Mouse (Mus musculus): ENCODE results near the gene Fxyd7.

Fxyd7 gene

DNA sequence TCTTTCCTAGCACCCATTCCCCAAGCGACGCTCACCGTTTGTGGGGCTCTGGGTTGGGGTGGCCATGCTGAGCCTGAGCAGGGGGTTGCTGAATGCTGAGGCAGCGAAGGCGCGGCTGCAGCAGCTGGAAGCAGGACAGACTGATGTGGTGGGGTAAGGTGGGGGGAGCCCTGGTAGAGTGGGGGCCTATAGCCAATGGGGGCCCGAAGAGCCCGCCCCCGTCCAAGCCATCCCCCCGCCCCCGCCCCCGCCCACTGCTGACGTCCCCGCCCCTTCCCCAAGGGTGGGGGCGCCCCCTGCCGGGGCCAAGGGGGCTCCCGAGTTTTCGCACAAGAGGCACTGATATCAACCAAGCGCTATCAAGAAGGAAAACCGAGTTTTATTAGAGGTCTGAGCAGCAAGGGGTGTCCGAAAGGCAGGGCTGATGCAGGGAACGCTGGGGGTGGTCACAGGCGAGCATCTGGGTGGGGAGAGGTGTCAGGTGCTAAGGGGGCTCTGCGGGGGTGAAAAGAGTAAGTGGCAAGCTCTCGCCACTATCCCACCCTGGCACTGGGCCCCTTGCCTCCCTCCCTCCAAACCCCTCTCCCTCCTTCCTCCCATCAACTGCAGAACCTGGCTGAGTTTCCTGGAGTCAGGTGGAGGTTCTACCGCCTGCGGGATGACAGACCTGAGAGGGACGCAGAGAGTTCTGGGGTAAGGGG, at the start of gene Fxyd7:
Gene Fxyd7 (minus strand): TSS at position 147 of the 701 bp plus-strand sequence.
- no peak for DNase-seq (ENCODE audit: low spot score)

DNA sequence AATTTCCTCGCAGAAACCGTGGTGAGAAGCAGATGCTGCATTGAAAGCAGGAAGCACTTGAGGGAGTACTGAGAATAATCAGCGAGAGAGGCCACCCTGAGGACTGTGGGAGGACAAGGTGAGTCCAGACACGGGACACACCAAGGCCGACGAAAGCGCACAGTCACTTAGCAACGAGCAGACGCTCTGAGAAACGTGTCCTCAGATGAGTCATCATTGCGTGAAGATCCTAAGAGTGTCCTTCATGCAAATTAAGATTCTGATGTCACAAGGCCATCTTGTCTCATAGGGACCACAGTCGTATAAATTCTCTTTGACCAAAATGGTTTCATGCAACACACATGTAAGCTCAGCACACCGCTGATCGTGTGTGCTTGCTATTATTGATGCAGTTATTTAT, 49.5 kb upstream of the Fxyd7 start:
- no peak for DNase-seq (ENCODE audit: low spot score)

DNA sequence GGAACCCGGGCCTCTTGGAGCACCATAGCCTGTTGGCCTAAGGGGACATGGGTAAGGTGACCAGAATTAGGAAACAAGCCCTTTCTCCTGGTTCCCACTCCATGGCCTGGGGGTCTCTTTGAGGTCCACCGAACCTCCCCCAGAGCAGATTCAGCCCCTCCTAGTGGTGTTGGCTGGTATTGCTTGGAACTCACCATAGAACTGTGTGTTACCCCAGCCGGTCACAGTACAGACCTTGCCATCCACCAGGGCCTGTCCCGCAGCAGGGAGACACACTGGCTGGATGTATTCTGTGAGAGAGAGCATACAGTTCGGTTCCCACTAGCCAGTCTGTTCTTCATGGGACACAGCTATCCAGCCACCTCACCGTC, 48.3 kb upstream of the Fxyd7 start:
- no peak for DNase-seq (ENCODE audit: low spot score)

DNA sequence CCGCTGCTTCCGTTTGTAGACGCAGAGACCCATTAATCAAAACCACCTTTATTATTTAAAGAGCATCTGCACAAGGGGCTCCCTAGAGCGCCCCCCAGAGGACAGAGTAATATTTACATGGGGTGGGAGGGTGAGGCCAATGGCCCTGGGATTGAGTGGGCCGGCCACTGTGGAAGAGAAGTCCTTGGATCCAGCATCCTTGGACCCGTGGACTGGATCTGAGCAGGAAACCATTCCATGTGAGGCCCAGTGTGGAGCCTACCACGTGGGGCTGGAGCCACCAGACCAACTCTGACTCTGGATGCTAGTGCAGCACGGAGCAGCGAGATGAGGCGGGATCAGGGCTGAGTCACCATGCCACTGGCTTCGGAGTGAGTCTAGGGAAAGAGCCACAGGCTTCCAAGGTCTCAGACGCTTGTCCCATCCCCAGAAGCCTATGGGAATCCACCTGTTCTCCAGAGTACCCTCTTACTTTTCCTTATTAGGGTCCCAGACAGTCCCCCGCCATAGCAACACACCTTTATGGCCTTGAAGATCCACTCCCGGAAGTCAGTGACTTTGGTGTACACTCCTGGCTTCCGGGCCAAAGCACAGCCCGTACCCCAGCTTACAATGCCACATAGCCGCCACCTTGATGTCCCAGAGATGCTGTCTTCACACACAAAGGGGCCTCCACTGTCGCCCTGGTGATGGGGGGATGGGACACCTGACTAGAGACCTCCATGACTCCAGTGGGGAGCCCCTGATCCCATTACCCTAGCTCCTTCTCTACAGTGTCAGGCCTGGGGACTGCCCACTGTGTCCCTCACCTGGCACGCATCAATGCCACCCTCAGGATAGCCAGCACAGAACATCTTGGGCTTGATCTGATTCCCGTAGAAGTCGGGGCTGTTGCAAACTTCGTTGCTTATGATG, 47.7 kb upstream of the Fxyd7 start:
- DNase-seq (ENCODE audit: low spot score): peak; percentile 52

DNA sequence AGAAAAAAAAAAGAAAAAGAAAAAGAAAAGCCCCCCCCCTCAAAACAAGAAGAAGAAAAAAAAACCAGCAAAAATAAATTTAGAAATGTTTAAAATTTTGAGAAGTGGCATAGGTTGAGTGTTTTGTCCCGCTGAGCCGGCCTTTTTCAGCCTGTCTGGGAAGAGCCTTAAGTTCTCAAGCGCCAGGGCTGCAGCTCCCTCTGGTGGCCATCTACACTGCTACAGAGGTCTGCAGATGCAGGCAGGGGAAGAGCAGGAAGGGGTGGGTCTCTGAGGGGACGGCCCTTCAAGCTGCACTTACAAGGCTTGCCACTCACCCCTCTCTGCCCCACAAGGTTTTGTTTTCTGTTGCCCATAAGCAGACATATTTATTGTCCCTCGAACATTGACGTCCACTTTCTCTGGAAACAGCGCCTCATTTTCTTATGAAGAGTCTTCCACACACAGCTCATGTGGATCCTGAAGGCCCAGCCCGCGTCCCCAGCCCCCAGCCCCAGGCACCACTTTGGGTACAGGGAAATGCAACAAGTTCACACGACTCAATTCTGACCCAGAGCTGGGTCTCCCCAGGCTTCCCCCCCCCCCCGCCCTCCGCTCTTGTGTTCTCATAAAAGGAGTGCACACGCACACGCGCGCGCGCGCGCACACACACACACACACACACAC, 46.4 kb upstream of the Fxyd7 start:
- DNase-seq (ENCODE audit: low spot score): peak; percentile 87

DNA sequence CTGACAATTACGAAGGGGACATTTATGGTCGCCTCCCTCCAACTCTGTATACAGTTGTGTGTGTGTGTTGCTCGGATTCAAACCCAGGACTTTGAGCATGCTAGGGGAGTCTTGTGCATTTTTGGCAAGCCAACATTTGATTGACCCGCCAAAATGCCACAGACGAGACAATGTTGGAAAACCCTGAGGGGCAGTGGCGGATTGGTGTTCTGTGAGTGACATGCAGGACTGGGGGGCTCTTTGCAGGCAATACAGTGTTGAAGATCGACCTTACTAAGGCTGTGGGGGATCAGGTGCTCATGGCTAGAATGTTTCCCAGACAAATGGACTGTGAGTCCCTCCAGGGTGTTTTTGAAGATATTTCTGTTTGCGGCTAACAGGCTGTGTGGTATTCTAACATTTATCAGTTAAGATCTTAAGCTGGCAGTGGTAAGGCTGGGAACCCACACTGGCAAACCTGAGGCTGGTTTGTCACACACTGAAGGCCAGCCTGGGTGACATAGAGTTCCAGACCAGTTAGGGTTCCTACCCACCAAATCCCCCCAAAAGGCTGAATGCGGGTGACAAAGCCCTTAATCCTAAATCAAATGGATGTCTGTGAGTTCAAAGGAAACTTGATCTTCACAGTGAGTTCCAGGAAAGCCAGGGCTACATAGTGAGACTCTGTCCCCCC, 45.8 kb upstream of the Fxyd7 start:
- no peak for DNase-seq (ENCODE audit: low spot score)

DNA sequence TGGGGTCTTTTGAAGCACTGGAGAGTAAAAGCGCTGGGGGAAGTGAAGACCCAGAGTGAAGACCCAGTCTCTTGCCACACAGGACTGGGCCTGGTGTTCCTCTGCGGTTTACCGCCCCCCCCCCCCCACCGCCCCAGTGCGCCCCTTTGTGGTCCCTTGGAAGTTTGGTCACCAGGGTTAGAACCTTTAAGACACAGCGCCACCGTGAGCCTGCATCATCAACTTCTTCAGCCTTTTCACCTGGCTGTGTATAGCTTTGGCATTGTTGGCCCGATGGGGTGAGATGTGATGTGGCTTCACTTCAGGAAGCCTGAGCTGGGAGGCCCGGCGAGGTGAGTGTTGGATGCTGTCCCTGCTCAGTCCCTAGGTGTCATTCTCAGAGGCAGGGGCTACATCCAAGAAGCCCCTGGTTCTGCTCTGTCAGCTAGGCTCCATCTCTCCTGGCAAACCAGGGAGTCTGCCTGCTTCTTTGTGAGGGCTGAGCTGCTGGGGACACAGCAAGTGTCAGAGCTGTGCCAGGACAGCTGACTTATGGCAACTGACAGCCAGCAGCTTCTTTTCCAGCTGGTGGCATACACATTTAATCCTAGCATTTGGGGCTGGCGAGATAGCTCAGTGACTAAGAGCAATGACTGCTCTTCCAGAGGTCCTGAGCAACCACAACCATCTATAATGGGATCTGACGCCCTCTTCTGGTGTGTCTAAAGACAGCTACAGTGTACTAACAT, 43.7 kb upstream of the Fxyd7 start:
- no peak for DNase-seq (ENCODE audit: low spot score)

DNA sequence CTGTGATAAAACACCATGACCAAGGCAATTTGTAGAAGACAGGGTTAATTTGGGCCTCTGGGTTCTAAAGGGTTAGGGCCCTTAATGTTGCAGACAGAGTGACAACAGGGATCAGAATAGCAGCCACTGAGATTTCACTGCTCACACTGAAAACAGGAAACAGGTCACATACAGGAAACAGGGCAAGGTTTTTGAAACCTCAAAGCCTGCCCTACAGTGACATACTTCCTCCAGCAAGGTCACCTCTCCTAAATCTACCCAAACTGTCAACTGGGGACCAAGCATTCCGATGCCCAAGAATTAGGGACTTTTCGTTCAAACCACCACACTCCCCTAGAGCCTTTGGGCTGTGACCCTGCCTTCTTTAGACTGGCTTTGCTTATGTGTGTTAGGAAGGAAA, 38.5 kb upstream of the Fxyd7 start:
- DNase-seq (ENCODE audit: low spot score): no peak

DNA sequence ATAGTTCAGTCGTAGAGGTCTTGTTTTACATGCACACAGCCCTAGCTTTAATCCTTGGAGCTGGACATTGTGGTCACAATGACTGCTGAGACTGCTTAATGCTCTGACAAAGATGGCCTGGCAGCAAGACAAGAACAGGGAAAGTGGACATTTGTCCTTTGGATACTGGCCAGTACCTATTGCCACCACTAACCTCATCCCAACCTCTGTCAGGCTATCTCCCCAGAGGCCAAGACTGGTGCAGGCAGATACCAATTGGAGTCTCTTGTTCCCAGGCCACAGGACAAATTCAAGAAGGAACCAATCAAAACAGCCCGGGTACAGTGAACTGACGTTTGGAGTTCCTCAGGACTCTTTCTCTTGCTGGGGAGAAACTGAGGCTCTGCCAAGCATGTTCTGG, 36.9 kb upstream of the Fxyd7 start:
- no peak for DNase-seq (ENCODE audit: low spot score)

DNA sequence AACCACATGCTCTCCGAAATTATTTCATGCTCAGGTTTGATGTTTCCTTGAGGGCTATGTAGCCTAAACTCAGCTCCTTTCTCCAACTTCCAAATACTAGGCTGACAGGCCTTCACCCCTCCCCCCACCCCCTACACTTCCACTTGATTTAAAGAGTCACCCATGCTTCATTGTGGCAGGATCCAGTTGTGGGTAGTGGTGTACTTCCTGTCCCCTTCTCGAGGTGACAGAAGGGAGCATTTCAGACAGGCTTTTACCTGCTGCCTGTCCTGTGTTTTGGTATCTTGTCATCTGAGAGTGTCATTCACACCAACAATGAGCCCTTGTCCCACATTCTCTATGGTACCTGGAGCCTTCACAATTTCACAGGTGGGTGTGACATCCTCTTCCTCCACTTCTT, 36.0 kb upstream of the Fxyd7 start:
- no peak for DNase-seq (ENCODE audit: low spot score)

DNA sequence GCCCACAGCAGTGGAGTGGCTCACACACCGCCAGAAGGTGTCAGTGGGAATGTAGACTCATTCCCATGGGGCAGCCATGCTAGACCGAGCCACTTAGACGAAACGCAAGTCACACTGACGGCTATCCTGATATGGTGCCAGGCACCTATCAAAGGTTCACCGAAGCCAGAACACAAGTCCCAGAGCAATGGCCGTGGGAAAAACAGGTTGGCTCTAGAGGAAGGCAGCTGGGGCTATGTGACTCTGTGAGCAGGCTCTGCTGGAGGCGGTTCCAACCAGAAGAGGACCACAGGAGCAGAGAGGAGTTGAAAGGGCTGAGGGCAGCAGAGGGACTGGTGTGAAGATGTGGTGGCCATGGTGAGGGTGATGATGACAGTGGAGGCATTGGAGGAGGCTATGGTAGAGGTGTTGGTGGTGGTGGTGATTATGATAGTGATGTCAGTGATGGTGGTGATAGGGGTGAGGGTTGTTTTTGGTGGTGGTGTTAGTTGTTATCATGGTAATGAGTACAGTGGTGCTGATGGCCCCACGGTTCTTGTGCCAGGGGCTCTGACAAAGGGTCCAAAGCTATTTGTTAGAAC, 35.0 kb upstream of the Fxyd7 start:
- no peak for DNase-seq (ENCODE audit: low spot score)

DNA sequence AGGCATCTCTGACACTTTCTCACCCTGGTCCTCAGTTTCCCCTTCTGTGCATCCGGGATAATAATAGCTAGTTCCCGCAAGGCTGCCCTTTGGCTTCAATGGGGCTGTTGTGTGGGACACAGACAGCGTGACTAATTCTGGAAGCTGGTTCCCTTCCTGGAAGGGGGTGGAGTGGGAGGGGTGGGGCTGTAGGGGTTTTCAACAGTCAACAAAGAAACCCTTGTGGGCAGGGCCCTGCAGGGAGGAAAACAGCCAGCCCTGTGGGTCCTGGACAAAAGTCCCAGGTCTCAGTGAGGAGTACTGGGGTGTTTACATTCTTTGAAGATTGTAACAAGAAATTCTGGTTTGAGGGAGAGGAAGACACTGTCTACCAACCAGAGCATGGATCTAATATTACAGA, 33.9 kb upstream of the Fxyd7 start:
- DNase-seq (ENCODE audit: low spot score): no peak

DNA sequence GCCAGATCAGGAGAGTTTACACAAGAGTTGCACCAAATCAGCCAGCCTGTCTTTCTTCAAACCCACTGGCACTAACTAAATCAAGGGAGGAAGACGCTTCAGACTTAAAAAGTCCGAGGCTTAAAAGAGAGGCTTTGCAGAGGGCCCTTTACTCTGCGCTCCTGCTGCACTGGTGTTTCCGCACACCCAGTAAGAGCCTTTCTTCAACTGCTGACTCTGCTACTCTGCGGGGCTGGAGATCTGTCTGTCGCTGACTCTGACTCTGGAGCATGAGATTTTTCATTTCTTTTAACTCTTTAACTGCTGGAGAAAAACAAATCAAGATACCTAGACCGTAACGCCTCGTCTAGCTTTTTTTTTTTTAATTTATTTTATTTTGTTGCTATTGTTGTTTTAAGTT, 32.9 kb upstream of the Fxyd7 start:
- no peak for DNase-seq (ENCODE audit: low spot score)

DNA sequence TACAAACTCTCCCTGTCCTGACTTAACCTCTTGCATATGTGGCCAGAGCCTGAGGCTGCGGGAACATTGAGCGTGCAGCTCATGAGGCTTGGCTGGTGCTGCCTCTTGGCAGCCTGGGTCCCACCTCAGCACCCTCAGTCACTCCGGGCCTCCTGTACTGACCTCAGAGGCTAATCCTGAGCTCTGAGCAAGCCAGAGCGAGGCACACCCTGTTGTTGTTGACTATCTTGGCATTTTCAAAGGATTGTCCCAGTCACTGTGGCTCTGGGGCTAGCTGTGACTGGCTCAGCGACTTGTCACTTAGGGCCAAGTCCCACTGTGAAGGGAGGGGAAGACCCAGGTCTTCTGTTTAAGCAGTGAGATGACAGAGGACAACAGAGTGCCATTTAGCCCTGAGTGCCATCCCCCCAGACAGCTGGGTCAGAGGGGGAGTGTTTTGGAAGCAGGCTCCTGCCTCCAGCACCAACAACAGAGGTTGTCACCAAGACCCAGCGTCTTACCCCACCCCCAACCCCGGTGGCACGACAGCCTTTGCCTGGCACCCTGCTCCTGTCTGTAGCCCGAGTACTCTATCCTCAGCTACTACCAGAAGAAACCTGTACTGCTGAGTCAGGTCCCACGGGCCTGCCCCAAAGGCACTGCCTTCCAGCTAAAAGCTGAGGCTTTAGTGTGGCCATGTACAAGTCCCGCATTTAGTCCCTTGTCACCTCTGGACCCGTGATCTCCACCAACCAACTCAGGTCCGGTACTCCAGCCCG, 31.7 kb upstream of the Fxyd7 start:
- peak; percentile 50 for DNase-seq (ENCODE audit: low spot score)

DNA sequence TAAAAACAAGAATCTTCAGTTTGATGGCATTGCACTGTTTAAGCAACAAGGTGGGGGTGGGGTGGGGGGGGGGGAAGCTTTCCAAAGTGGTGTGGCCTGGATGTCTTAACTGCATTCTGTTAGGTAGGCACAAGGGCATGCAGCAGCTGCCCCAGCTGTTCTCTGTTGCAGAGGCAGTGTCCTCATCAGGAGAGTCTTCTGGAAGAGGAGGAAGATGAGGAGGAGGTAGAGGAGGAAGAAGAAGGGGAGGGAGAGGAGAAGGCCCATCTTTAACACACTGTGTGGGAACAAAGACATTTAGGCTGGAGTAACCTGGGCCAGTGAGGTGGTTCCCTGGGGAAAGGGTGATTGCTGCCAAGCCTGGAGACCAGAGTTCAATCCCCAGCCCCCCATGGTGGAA, 30.8 kb upstream of the Fxyd7 start:
- no peak for DNase-seq (ENCODE audit: low spot score)

DNA sequence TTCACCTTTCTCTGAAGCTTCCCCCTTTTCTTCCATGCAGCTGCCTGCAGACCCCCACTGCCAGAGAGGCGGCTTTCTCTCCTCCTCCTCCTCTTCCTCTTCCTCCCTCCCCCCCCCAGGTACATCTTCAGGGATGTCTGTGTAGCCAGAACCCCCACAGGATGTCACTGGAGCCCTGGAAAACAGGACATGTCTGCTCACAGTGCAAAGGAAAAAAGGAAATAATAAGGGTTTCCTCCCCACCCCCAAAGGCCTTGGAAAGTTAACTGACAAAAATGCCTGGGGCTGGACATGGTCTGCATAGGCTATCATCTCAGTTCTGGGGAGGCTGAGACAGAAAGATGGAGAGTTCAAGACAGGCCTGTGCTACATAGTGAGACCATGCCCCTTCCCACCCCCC, 29.8 kb upstream of the Fxyd7 start:
- no peak for DNase-seq (ENCODE audit: low spot score)

DNA sequence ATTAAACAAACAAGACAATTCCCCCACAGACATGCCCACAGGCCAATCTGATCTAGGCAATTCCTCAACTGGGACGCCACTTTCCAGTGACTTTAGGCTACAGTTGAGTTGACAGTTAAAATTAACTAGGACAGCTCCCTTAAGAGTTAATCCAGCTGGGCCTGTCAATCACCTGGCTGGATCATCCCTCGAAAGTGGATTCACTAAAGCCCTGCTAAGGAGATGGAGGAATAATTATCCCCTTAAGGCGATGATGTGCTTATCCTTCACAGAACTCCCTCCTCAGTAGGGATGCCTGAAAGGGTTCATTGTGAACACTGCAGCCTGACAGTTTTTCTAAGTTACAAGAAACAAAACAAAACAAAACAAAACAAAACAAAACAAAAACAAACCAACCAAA, 29.3 kb upstream of the Fxyd7 start:
- DNase-seq (ENCODE audit: low spot score): no peak

DNA sequence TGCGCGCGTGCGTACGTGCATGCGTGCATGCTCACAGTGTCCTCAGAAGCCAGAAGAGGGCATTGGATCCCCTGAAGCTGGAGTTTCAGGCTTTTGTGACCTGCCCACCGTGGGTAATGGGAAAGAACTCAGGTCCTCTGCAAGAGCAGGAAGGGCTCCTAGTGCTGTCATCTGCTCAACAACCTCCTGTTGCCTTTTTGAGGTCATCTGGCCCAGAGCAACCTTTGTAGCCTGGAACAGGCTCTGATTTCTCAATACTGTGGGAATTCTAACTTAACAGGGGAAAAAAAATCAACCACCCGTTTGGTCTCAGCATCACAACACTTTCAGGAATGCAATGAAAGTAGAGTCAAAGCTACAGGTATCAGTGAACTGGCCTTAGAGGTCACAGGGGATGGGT, 28.4 kb upstream of the Fxyd7 start:
- no peak for DNase-seq (ENCODE audit: low spot score)

DNA sequence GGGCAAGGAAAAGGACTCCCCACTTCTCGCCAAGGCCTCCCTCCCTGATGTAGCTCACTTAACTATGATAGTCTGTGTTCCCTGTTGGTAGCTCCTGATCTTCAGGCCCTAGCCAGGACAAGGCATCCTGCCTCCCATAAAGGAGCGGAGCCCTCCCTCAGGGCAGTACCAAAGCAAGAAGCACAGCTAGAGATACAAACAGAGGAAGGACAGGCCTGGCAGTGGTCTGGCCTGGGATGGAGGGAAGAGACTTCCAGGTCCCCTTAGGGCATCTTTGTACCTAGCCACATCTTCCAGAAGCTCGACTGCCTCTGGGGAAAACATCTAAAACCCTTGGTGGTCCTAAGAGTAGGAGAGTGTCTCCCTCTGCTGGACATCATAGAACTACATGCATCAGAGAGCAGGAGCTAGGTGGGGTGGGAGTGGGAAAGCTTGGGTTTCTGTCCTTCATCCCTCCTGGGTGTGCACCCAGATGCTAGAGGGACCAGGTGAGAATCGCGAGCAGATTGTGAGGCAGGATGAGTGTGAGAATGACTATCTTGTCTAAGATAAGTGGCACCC, 26.7 kb upstream of the Fxyd7 start:
- no peak for DNase-seq (ENCODE audit: low spot score)

DNA sequence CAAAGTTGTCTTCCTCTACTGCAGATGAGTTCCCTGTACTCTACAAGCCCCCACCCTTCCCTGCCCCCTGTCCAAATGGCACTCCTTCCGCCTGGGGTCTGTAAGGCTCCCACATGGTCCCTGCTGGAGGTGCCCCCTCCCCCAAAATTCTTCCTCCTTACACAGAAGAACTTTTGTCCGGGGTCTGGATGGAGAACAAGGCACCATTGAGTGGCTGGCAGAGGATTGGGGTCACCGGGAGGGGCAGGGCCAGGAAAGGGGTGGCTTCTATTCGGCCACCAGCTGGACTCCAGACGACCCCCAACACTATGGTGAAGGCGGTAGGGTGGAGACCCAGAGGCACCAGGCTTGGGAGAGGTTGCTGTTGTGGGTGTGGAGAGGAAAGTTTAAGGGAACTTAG, 26.2 kb upstream of the Fxyd7 start:
- DNase-seq (ENCODE audit: low spot score): no peak
